Comparison of ENCODE assay signal across 11 mouse cellular contexts in genomic region chr6:101278286-101278932, GRCm38 (mm10).
DNase-seq lines count a peak whose midpoint lies in the region; ATAC-seq lines count a peak whose summit lies in the region.
"Had no signal": no experiment of that assay in that cellular context is flagged by ENCODE, and none has a peak within 500 bp of the region (broad histone marks: within the 10 kb centered on the region; RNA-seq: fewer than 3 reads in every experiment).

No protein-coding gene starts in this region.

- no peaks in the 10 kb centered on the region for H3K9me3 ChIP-seq in heart, embryonic 12.5 days (replicated peaks)
- H3K9me3 ChIP-seq in lung, embryonic 16.5 days (ENCODE audit: control insufficient read depth, low read length) = no peaks in the 10 kb centered on the region
- H3K9me3 ChIP-seq: liver, embryonic 13.5 days had no signal

- 0 out of 2 replicates have a peak, but pooled peaks cover 2% of the 10 kb centered on the region for H3K36me3 ChIP-seq in heart, embryonic 12.5 days
- H3K36me3 ChIP-seq in lung, embryonic 16.5 days (ENCODE audit: control insufficient read depth, insufficient read depth, low read length) = no peaks in the 10 kb centered on the region
- H3K36me3 ChIP-seq: liver, embryonic 13.5 days had no signal

- DNase-seq in heart, adult 18-20 months = peak; percentile 52 to 61
- no peak for DNase-seq in lung, adult 18-20 months
- DNase-seq in gastrocnemius, postnatal 14 days = peak; percentile 32
- peak; percentile 57 for DNase-seq in skeletal muscle tissue, adult 2 months (ENCODE audit: low read depth, low spot score)
- DNase-seq in layer of hippocampus, postnatal 10 days (ENCODE audit: low spot score in 2 of 2) = no peak
- DNase-seq: cerebellum, postnatal 14 days; liver, embryonic 13.5 days had no signal

- H3K4me2 ChIP-seq in heart, embryonic 12.5 days = no peak overlapping the region
- H3K4me2 ChIP-seq in lung, embryonic 16.5 days (ENCODE audit: low read depth, low read length) = no peak overlapping the region
- H3K4me2 ChIP-seq: liver, embryonic 13.5 days had no signal

- intact Hi-C loops in gastrocnemius, postnatal 14 days (cut with DNase I; ENCODE audit: low total_unique reads) = no loop called here

- H3K4me1 ChIP-seq in heart, embryonic 12.5 days (replicated peaks) = peaks cover 73% of the 10 kb centered on the region
- H3K4me1 ChIP-seq in lung, embryonic 16.5 days (replicated peaks; ENCODE audit: control insufficient read depth, insufficient read depth, low read length) = peaks cover 61% of the 10 kb centered on the region

- no peak overlapping the region for H3K27ac ChIP-seq in heart, embryonic 12.5 days (ENCODE audit: poor library complexity, severe bottlenecking)
- H3K27ac ChIP-seq in lung, embryonic 16.5 days (ENCODE audit: low read length) = peak overlapping the region; percentile 64
- H3K27ac ChIP-seq: liver, embryonic 13.5 days had no signal

- 71% methylated on average over 13 of the region's 13 CpGs for whole genome bisulfite sequencing in heart, embryonic 12.5 days
- WGBS in lung, embryonic 16.5 days = 48% methylated on average over 13 of the region's 13 CpGs

- no peaks in the 10 kb centered on the region for H3K27me3 ChIP-seq in heart, embryonic 12.5 days (replicated peaks)
- H3K27me3 ChIP-seq in lung, embryonic 16.5 days (ENCODE audit: control insufficient read depth, insufficient read depth, low read depth, low read length) = no peaks in the 10 kb centered on the region
- H3K27me3 ChIP-seq: liver, embryonic 13.5 days had no signal

- H3K4me3 ChIP-seq in heart, embryonic 12.5 days = no peak overlapping the region
- H3K4me3 ChIP-seq in lung, embryonic 16.5 days (ENCODE audit: low read length) = no peak overlapping the region
- H3K4me3 ChIP-seq: liver, embryonic 13.5 days had no signal

- ATAC-seq in heart, embryonic 12.5 days (ENCODE audit: insufficient number of reproducible peaks, low FRiP score) = no peak
- peak; percentile 10; the same call in 1 of the 2 replicates for ATAC-seq in lung, embryonic 16.5 days (ENCODE audit: low read depth)
- no peak for ATAC-seq in activated CD4-positive, CD25-positive, alpha-beta regulatory T cell, adult 4 months
- ATAC-seq: forebrain, embryonic 16.5 days had no signal

- no peak overlapping the region for H3K9ac ChIP-seq in heart, embryonic 12.5 days
- no peak overlapping the region for H3K9ac ChIP-seq in lung, embryonic 16.5 days (ENCODE audit: low read length)
- H3K9ac ChIP-seq: liver, embryonic 13.5 days had no signal

Comparison
In these comparisons a context has a peak if more than half of its experiments do, and no peak if none do; other contexts are left out.
1. DNase-seq: peak in heart, adult 18-20 months (2 of 2), gastrocnemius, postnatal 14 days (single experiment) and skeletal muscle tissue, adult 2 months (single experiment); none in lung, adult 18-20 months (0 of 2) and layer of hippocampus, postnatal 10 days (0 of 2).